Mouse (Mus musculus) C2C12 (cell line): ENCODE measurements around the gene Pidd1. TPM values are rescaled to one million over a fixed set of nuclear protein-coding genes. Genes with fewer than 3 reads are reported as not detected.

Source experiments
- H3K27me3 ChIP-seq: one replicate; pipeline ENCODE4 v1.6.1; 2011; ENCODE audit not compliant: control insufficient read depth, insufficient read depth, insufficient read length
- H3K36me3 ChIP-seq: one replicate; pipeline ENCODE4 v1.6.1; 2011; ENCODE audit not compliant: control insufficient read depth, insufficient read depth
- H3K4me3 ChIP-seq: one replicate; pipeline ENCODE4 v1.5.1; 2011; ENCODE audit warnings: mild to moderate bottlenecking, control low read depth; ENCODE audit not compliant: poor library complexity, insufficient read depth, severe bottlenecking
- H3K79me2 ChIP-seq: one replicate; pipeline ENCODE4 v1.6.1; 2011; ENCODE audit not compliant: control insufficient read depth, insufficient read depth
- H3K79me3 ChIP-seq: one replicate; pipeline ENCODE4 v1.6.1; 2011; ENCODE audit warnings: low read depth, control low read depth
- H3ac ChIP-seq: one replicate; pipeline ENCODE3; 2011; ENCODE audit warnings: low read depth; ENCODE audit not compliant: control insufficient read depth, insufficient read length
- CEBPB ChIP-seq: IDR thresholded peaks from one replicate; pipeline ENCODE4 v1.6.1; 2011; ENCODE audit warnings: low read depth, mild to moderate bottlenecking, control low read depth, moderate library complexity
- CTCF ChIP-seq: IDR thresholded peaks from one replicate; pipeline ENCODE4 v1.5.1; 2011; ENCODE audit not compliant: control insufficient read depth, insufficient read depth, insufficient read length
- FOSL1 ChIP-seq: IDR thresholded peaks from one replicate; pipeline ENCODE4 v1.8.0; 2011; ENCODE audit warnings: mild to moderate bottlenecking, low read length; ENCODE audit not compliant: poor library complexity, insufficient read depth, severe bottlenecking
- MAX ChIP-seq: IDR thresholded peaks from one replicate; pipeline ENCODE4 v1.6.1; 2011; ENCODE audit warnings: mild to moderate bottlenecking, control low read depth
- MYOD1 ChIP-seq: IDR thresholded peaks from one replicate; pipeline ENCODE4 v1.6.1; 2011; ENCODE audit warnings: low read depth; ENCODE audit not compliant: control insufficient read depth, insufficient read length
- MYOG ChIP-seq: IDR thresholded peaks from one replicate; pipeline ENCODE4 v1.6.1; 2011; ENCODE audit not compliant: control insufficient read depth, insufficient read length; ENCODE audit errors: extremely low read depth
- USF1 ChIP-seq: IDR thresholded peaks from one replicate; pipeline ENCODE4 v1.6.1; 2011; ENCODE audit warnings: low read depth, mild to moderate bottlenecking, control low read depth, moderate library complexity
- polyA plus RNA-seq: library from polyadenylated mRNA; unstranded; fragments of >200 nt; fragmentation: generic; extraction: Trizol; gene quantifications from one replicate; pipeline ENCODE4 v1.2.1, GENCODE M21; 2012; ENCODE audit warnings: missing spikeins

Pidd1 gene
- polyA plus RNA-seq, 1 experiment, result 9.5 TPM

GRCm38 (mm10) chr7:141418970-141419369, 24.9 kb downstream of the Pidd1 start:
- TF ChIP-seq CTCF, result no peak
- no peak for TF ChIP-seq MAX
- TF ChIP-seq MYOD1, result no peak
- TF ChIP-seq FOSL1, result no peak
- no peak for TF ChIP-seq MYOG
- no peak for TF ChIP-seq USF1
- no peak for TF ChIP-seq CEBPB
- H3K36me3 ChIP-seq, result no peaks in the 10 kb centered on the region
- no peaks in the 10 kb centered on the region for H3K79me2 ChIP-seq
- no peak overlapping the region for H3K4me3 ChIP-seq
- H3ac ChIP-seq, result no peak overlapping the region
- H3K79me3 ChIP-seq, result no peaks in the 10 kb centered on the region
- no peaks in the 10 kb centered on the region for H3K27me3 ChIP-seq

GRCm38 (mm10) chr7:141417731-141418681, 25.8 kb downstream of the Pidd1 start:
- Histone ChIP-seq H3ac (no peak overlapping the region), H3K79me3 (no peaks in the 10 kb centered on the region), H3K36me3 (no peaks in the 10 kb centered on the region), H3K27me3 (no peaks in the 10 kb centered on the region), H3K79me2 (peaks cover 8% of the 10 kb centered on the region), H3K4me3 (no peak overlapping the region)
- TF ChIP-seq MAX (no peak), FOSL1 (no peak), MYOD1 (no peak)

- H3ac ChIP-seq, result no peak overlapping the region
- no peaks in the 10 kb centered on the region for H3K27me3 ChIP-seq
- H3K36me3 ChIP-seq, result no peaks in the 10 kb centered on the region
- TF ChIP-seq FOSL1 (no peak), CTCF (no peak)
- H3K4me3 ChIP-seq, result no peak overlapping the region
- peaks cover 11% of the 10 kb centered on the region for H3K79me2 ChIP-seq
- no peaks in the 10 kb centered on the region for H3K79me3 ChIP-seq
These were observed 27.5 kb downstream of the Pidd1 start for GRCm38 (mm10) chr7:141416144-141416841.

GRCm38 (mm10) chr7:141413809-141414584, 29.8 kb downstream of the Pidd1 start, which contains the start of gene Gatd1:
Gatd1 (minus strand) TSS chr7:141414136.
- Histone ChIP-seq H3K79me2 (peaks cover 11% of the 10 kb centered on the region), H3K4me3 (peak within 1 kb of the TSS; percentile 59), H3K36me3 (no peaks in the 10 kb centered on the region), H3K79me3 (no peaks in the 10 kb centered on the region), H3K27me3 (no peaks in the 10 kb centered on the region), H3ac (peak within 1 kb of the TSS; percentile 78)
- TF ChIP-seq CTCF (no peak), MYOD1 (no peak)

- H3K79me2 ChIP-seq, result peaks cover 11% of the 10 kb centered on the region
- peak overlapping the region; percentile 78 for H3ac ChIP-seq
- H3K4me3 ChIP-seq, result peak overlapping the region; percentile 59
- no peaks in the 10 kb centered on the region for H3K79me3 ChIP-seq
- H3K27me3 ChIP-seq, result no peaks in the 10 kb centered on the region
- no peaks in the 10 kb centered on the region for H3K36me3 ChIP-seq
- TF ChIP-seq MAX (no peak), CTCF (no peak), CEBPB (no peak), USF1 (no peak), MYOD1 (no peak), MYOG (no peak), FOSL1 (no peak)
These were observed 30.5 kb downstream of the Pidd1 start for GRCm38 (mm10) chr7:141413331-141413730.
